Mouse (Mus musculus) liver, embryonic 14.5 days (tissue): ENCODE measurements at regions not wholly inside any gene's neighbourhood (a gene's known extent, or its start where the extent isn't known, plus 50 kb on each side); places are given as distances from the start of the nearest gene placed in this dataset.

ENCODE experiments used
- ATAC-seq: fragments of 200-750 bp; cut with Nextera tagmentation; 2 replicates; pipeline ENCODE4 v1.8.0; 2017; ENCODE audit warnings: moderate number of reproducible peaks, mild to moderate bottlenecking, moderate library complexity; ENCODE audit not compliant: insufficient read depth
- DNase-seq, 3 experiments: peaks; one replicate each; pipeline ENCODE4 v3.0.0-alpha.2; 2012 to 2013; ENCODE audit warnings: low read depth in 3 of 3, low spot score in 3 of 3
- H3K27ac ChIP-seq: fragments of 300-500 bp; sonication (generic); 2 replicates; pipeline ENCODE4 v1.5.1; 2014; ENCODE audit warnings: moderate library complexity, mild to moderate bottlenecking, control low read depth, inconsistent platforms
- H3K27me3 ChIP-seq: fragments of 300-500 bp; sonication (generic); 2 replicates; pipeline ENCODE4 v1.6.1; 2014; ENCODE audit warnings: mild to moderate bottlenecking, low read length, moderate library complexity; ENCODE audit not compliant: control insufficient read depth, insufficient read depth
- H3K36me3 ChIP-seq: fragments of 300-500 bp; sonication (generic); replicated peaks from 2 replicates; pipeline ENCODE4 v1.6.1; 2014; ENCODE audit warnings: low read depth; ENCODE audit not compliant: control insufficient read depth, insufficient read depth
- H3K4me1 ChIP-seq, 2 experiments: fragments of 200-500 bp in 1 of 2; fragments of 300-500 bp in 1 of 2; sonication (generic) in 1 of 2; replicated peaks; 2 replicates each; pipeline ENCODE4 v1.6.1; 2012 to 2014; ENCODE audit warnings: antibody characterized with exemption in 1 of 2, inconsistent platforms in 1 of 2, low read length in 1 of 2; ENCODE audit not compliant: control insufficient read depth in 2 of 2, insufficient read depth in 2 of 2
- H3K4me2 ChIP-seq: fragments of 300-500 bp; sonication (generic); 2 replicates; pipeline ENCODE4 v1.6.1; 2014; ENCODE audit warnings: low read depth, mild to moderate bottlenecking, control low read depth, moderate library complexity
- H3K4me3 ChIP-seq, 2 experiments: fragments of 200-500 bp in 1 of 2; fragments of 300-500 bp in 1 of 2; sonication (generic) in 1 of 2; 2 replicates each; pipeline ENCODE4 v1.5.1; 2012 to 2014; ENCODE audit warnings: low read depth in 2 of 2, low read length in 2 of 2, mild to moderate bottlenecking in 2 of 2, control low read depth in 1 of 2, inconsistent platforms in 1 of 2, moderate library complexity in 1 of 2; ENCODE audit not compliant: insufficient read depth in 1 of 2
- H3K9ac ChIP-seq: fragments of 300-500 bp; sonication (generic); replicated peaks from 2 replicates; pipeline ENCODE4 v1.6.1; 2014; ENCODE audit warnings: mild to moderate bottlenecking, control low read depth, moderate library complexity
- H3K9me3 ChIP-seq: fragments of 300-500 bp; sonication (generic); 2 replicates; pipeline ENCODE4 v1.6.1; 2016; ENCODE audit warnings: low read length, mixed read lengths; ENCODE audit not compliant: control insufficient read depth
- CTCF ChIP-seq: IDR thresholded peaks from 2 replicates; pipeline ENCODE4 v1.5.1; 2016; ENCODE audit warnings: antibody characterized with exemption, low read depth, control low read depth
- EP300 ChIP-seq: IDR thresholded peaks from 2 replicates; pipeline ENCODE4 v1.6.1; 2016; ENCODE audit warnings: antibody characterized with exemption, low read depth
- WGBS: fragments of 180-500 bp; shearing (Covaris S2); extraction: QIAGEN DNeasy Blood & Tissue Kit; methylation state at CpG from one replicate; pipeline ENCODE4 v1.1.7; 2014; ENCODE audit not compliant: insufficient replicate concordance; 5-methylcytosine and 5-hydroxymethylcytosine counted together

DNA sequence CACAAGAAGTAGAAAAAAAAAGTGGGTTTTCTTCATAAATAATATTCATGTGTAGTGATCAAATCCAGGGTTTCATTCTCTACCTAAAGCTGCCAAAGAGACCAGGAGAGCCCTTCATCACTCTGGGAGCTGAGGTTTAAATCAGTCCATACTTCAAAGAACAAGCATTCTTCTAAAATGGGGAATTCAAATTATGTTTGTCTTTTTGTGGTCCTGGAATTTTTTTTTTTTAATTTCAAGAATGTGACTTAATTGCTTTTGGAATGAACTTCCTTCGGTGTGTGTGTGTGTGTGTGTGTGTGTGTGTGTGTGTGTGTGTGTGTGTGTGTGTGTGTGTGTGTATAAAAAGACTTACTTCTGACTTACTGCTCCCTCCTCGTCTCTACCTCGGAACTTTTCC lies 375.9 kb downstream of the Klf5 start:
- WGBS, result 54% methylated on average over 3 of the region's 3 CpGs
- Histone ChIP-seq H3K9me3 (no peaks in the 10 kb centered on the region), H3K27me3 (no peaks in the 10 kb centered on the region), H3K4me2 (no peak overlapping the region), H3K36me3 (no peaks in the 10 kb centered on the region), H3K27ac (no peak overlapping the region), H3K4me3 (no peak overlapping the region), H3K4me1 (no peaks in the 10 kb centered on the region), H3K9ac (no peak overlapping the region)
- no peak for TF ChIP-seq CTCF
- no peak for TF ChIP-seq EP300
- ATAC-seq (no peak), DNase-seq (no peak)

DNA sequence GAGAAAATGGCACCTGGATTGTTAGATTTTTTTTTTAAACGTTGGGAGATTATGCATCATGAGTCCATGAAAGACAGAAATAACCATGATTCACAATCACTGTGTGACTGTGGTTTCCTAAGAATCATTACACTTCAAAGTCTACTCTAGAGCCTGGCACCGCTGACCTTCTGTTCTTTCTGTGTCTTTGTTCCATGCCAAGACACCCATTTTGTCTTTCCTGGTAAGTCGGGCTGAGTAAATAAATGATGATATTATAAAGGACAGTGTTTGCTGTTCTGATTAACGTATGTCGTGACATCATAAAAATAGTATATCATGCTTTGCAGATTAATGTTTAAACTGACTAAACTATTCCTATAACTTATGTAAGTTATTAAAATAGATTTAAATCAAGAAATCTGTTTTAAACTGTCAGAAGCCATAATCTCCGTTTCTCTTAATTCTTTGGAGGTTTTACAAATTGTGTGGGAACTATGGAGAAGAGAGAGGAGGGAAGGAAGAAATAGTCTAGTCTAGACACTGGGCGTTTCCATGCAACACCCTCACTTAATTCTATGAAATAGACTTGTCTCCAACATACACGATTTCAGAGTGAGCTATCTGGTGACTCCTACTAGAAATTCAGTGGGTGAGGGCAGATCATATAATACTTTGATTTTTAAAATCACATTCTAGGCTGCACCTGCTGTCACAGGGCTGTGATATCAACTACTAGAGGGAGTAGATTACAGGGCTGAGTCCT lies 388.7 kb downstream of the Klf5 start:
- TF ChIP-seq CTCF (no peak), EP300 (no peak)
- H3K36me3 ChIP-seq, result no peaks in the 10 kb centered on the region
- no peak overlapping the region for H3K9ac ChIP-seq
- H3K9me3 ChIP-seq, result no peaks in the 10 kb centered on the region
- no peak overlapping the region for H3K27ac ChIP-seq
- ATAC-seq (no peak), DNase-seq (no peak)
- H3K4me2 ChIP-seq, result no peak overlapping the region
- H3K4me3 ChIP-seq, result no peak overlapping the region
- H3K4me1 ChIP-seq, result no peaks in the 10 kb centered on the region
- WGBS, result 60% methylated on average over 8 of the region's 8 CpGs
- H3K27me3 ChIP-seq, result no peaks in the 10 kb centered on the region

DNA sequence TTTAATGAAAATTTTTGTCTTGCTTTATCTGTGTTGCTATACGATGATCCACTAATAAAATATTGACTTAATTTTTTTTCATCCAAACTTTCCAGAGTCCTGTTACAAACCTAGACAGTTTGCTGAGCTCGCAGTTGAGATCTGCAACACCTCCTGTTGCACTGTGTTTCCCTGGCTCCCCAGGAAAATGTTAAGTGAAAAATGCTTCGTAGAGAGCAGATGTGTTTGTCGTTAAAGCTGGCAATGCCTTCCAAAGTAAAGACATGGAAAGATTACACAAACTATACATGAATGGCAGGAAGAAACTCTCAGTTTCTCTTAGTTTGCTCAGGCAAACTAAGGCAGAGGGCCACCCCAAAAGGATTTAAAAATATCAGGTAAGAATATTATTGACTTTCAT lies 389.9 kb downstream of the Klf5 start:
- no peak overlapping the region for H3K9ac ChIP-seq
- no peaks in the 10 kb centered on the region for H3K4me1 ChIP-seq
- H3K4me3 ChIP-seq, result no peak overlapping the region
- WGBS, result 61% methylated on average over 4 of the region's 4 CpGs
- ATAC-seq, result no peak
- DNase-seq, result no peak
- H3K27ac ChIP-seq, result no peak overlapping the region
- no peaks in the 10 kb centered on the region for H3K36me3 ChIP-seq
- H3K9me3 ChIP-seq, result no peaks in the 10 kb centered on the region
- H3K27me3 ChIP-seq, result no peaks in the 10 kb centered on the region
- no peak overlapping the region for H3K4me2 ChIP-seq
- TF ChIP-seq EP300 (no peak), CTCF (no peak)

DNA sequence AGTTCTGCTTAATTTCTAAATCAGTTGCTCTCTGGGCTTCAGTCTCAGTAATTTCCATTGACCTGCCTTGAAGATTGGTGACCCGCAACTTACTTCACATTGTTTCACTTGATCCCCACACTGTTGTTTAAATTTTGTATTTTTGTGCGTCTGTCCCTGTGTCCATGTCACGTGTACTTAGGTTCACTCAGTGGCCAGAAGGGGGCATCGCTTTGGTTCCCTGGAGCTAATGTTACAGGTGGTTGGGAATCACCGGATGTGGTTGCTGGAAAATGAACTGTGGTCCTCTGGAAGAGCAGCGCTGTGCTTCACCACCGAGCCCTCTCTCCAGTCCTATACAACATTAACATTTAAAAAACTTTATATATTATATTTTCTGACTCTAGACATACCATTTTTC lies 397.8 kb downstream of the Klf5 start:
- Histone ChIP-seq H3K9me3 (no peaks in the 10 kb centered on the region), H3K4me1 (no peaks in the 10 kb centered on the region), H3K4me2 (no peak overlapping the region), H3K27ac (no peak overlapping the region), H3K36me3 (no peaks in the 10 kb centered on the region), H3K27me3 (no peaks in the 10 kb centered on the region), H3K4me3 (no peak overlapping the region), H3K9ac (no peak overlapping the region)
- DNase-seq (no peak), ATAC-seq (no peak)
- TF ChIP-seq CTCF, result peak; percentile 7; the same call in 1 of the 2 replicates
- no peak for TF ChIP-seq EP300
- WGBS, result 66% methylated on average over 7 of the region's 7 CpGs

DNA sequence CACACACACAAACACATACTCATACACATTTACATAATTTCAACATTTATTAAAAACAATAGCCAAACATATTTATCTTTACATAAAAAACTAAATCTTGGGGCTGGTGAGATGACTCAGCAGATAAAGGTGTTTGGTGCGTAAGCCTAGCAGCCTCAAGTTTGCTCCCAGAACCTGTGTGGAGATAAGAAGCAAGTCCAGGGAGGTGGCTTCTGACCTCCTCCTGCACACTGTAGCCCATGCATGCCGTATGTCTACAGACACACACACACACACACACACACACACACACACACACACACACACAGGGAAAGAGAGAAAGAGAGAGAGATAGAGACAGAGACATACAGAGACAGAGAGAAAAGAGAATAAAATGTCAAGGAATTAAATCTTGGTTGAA lies 401.1 kb downstream of the Klf5 start:
- 29% methylated on average over 2 of the region's 2 CpGs for WGBS
- H3K9me3 ChIP-seq, result no peaks in the 10 kb centered on the region
- DNase-seq (no peak), ATAC-seq (no peak)
- TF ChIP-seq CTCF (no peak), EP300 (no peak)
- no peak overlapping the region for H3K27ac ChIP-seq
- no peak overlapping the region for H3K9ac ChIP-seq
- H3K27me3 ChIP-seq, result no peaks in the 10 kb centered on the region
- H3K4me2 ChIP-seq, result no peak overlapping the region
- H3K36me3 ChIP-seq, result no peaks in the 10 kb centered on the region
- no peak overlapping the region for H3K4me3 ChIP-seq
- H3K4me1 ChIP-seq, result no peaks in the 10 kb centered on the region
